Mouse (Mus musculus) heart, embryonic 11.5 days (tissue): ENCODE results near the gene Slc9a1. TPM values are rescaled to one million over a fixed set of nuclear protein-coding genes. Genes with fewer than 3 reads are reported as not detected.

Experiments
- ATAC-seq: fragments of 200-750 bp; cut with Nextera tagmentation; replicated peaks from 2 replicates; pipeline ENCODE4 v1.8.0; 2017; ENCODE audit warnings: moderate library complexity; ENCODE audit not compliant: insufficient number of reproducible peaks, low FRiP score, low TSS enrichment
- H3K27ac ChIP-seq: fragments of 300-500 bp; sonication (generic); 2 replicates; pipeline ENCODE4 v1.5.1; 2014; ENCODE audit warnings: mild to moderate bottlenecking, low read depth, low read length
- H3K27me3 ChIP-seq: fragments of 300-500 bp; sonication (generic); 2 replicates; pipeline ENCODE4 v1.6.1; 2014; ENCODE audit warnings: mild to moderate bottlenecking, low read length, mixed read lengths; ENCODE audit not compliant: control insufficient read depth, insufficient read depth
- H3K36me3 ChIP-seq: fragments of 300-500 bp; sonication (generic); 2 replicates; pipeline ENCODE4 v1.6.1; 2014; ENCODE audit warnings: mild to moderate bottlenecking, low read length, moderate library complexity, mixed read lengths; ENCODE audit not compliant: control insufficient read depth, insufficient read depth
- H3K4me1 ChIP-seq: fragments of 300-500 bp; sonication (generic); 2 replicates; pipeline ENCODE4 v1.6.1; 2014; ENCODE audit warnings: low read length; ENCODE audit not compliant: control insufficient read depth, insufficient read depth
- H3K4me2 ChIP-seq: fragments of 300-500 bp; sonication (generic); 2 replicates; pipeline ENCODE4 v1.6.1; 2014; ENCODE audit warnings: mild to moderate bottlenecking, moderate library complexity
- H3K4me3 ChIP-seq: fragments of 300-500 bp; sonication (generic); 2 replicates; pipeline ENCODE4 v1.5.1; 2014; ENCODE audit warnings: low read depth, low read length
- H3K9ac ChIP-seq: fragments of 300-500 bp; sonication (generic); 2 replicates; pipeline ENCODE4 v1.6.1; 2014; ENCODE audit warnings: mild to moderate bottlenecking, low read depth, low read length, moderate library complexity
- H3K9me3 ChIP-seq: fragments of 300-500 bp; sonication (generic); replicated peaks from 2 replicates; pipeline ENCODE4 v1.6.1; 2016; ENCODE audit warnings: low read length; ENCODE audit not compliant: control insufficient read depth
- WGBS: fragments of 180-500 bp; shearing (Covaris S2); extraction: QIAGEN DNeasy Blood & Tissue Kit; methylation state at CpG from one replicate; pipeline ENCODE4 v1.1.7; 2014; ENCODE audit not compliant: insufficient replicate concordance; 5-methylcytosine and 5-hydroxymethylcytosine counted together
- polyA plus RNA-seq: library from polyadenylated mRNA; unstranded; fragments of >200 nt; fragmentation: Nextera tagmentation; extraction: Ambion mirVana; gene quantifications from 2 replicates; pipeline ENCODE4 v1.2.1, GENCODE M21; 2014

The Slc9a1 gene
- polyA plus RNA-seq, 1 experiment from 2014 or later = 4.8 TPM

GRCm38 (mm10) chr4:133447366-133447765, 77.9 kb downstream of the Slc9a1 start:
- no peaks in the 10 kb centered on the region for H3K36me3 ChIP-seq
- no peaks in the 10 kb centered on the region for H3K27me3 ChIP-seq
- H3K4me1 ChIP-seq = no peaks in the 10 kb centered on the region; the same call in 1 of the 2 replicates
- H3K9ac ChIP-seq = no peak overlapping the region
- WGBS = 50% methylated on average over 5 of the region's 5 CpGs
- H3K4me3 ChIP-seq = no peak overlapping the region
- H3K4me2 ChIP-seq = no peak overlapping the region
- no peak overlapping the region for H3K27ac ChIP-seq
- no peaks in the 10 kb centered on the region for H3K9me3 ChIP-seq
- ATAC-seq = no peak

GRCm38 (mm10) chr4:133447967-133448366, 78.5 kb downstream of the Slc9a1 start:
- no peaks in the 10 kb centered on the region for H3K27me3 ChIP-seq
- 81% methylated on average over 11 of the region's 11 CpGs for WGBS
- no peak overlapping the region for H3K27ac ChIP-seq
- ATAC-seq = no peak
- no peaks in the 10 kb centered on the region for H3K36me3 ChIP-seq
- no peak overlapping the region for H3K9ac ChIP-seq
- H3K9me3 ChIP-seq = no peaks in the 10 kb centered on the region
- H3K4me1 ChIP-seq = no peaks in the 10 kb centered on the region; the same call in 1 of the 2 replicates
- H3K4me2 ChIP-seq = no peak overlapping the region
- no peak overlapping the region for H3K4me3 ChIP-seq

GRCm38 (mm10) chr4:133448708-133449388, 79.3 kb downstream of the Slc9a1 start:
- 75% methylated on average over 8 of the region's 8 CpGs for WGBS
- no peaks in the 10 kb centered on the region for H3K27me3 ChIP-seq
- H3K9me3 ChIP-seq = no peaks in the 10 kb centered on the region
- H3K4me1 ChIP-seq = no peaks in the 10 kb centered on the region; the same call in 1 of the 2 replicates
- no peak overlapping the region for H3K4me2 ChIP-seq
- H3K27ac ChIP-seq = no peak overlapping the region
- no peaks in the 10 kb centered on the region for H3K36me3 ChIP-seq
- H3K9ac ChIP-seq = no peak overlapping the region
- H3K4me3 ChIP-seq = no peak overlapping the region
- ATAC-seq = no peak

GRCm38 (mm10) chr4:133449726-133450125, 80.2 kb downstream of the Slc9a1 start:
- peak overlapping the region; percentile 31 for H3K4me2 ChIP-seq

GRCm38 (mm10) chr4:133451536-133451935, 82.0 kb downstream of the Slc9a1 start:
- WGBS = 8% methylated on average over 10 of the region's 10 CpGs
- H3K27me3 ChIP-seq = no peaks in the 10 kb centered on the region
- H3K27ac ChIP-seq = no peak overlapping the region
- H3K4me1 ChIP-seq = no peaks in the 10 kb centered on the region; the same call in 1 of the 2 replicates
- no peaks in the 10 kb centered on the region for H3K36me3 ChIP-seq
- H3K9ac ChIP-seq = no peak overlapping the region
- no peak overlapping the region for H3K4me3 ChIP-seq
- H3K4me2 ChIP-seq = no peak overlapping the region
- no peaks in the 10 kb centered on the region for H3K9me3 ChIP-seq
- ATAC-seq = no peak

More at GRCm38 (mm10) chr4:133449726-133450125, 80.2 kb downstream of the Slc9a1 start:
- Histone ChIP-seq H3K9me3 (no peaks in the 10 kb centered on the region), H3K4me1 (no peaks in the 10 kb centered on the region; the same call in 1 of the 2 replicates), H3K36me3 (no peaks in the 10 kb centered on the region), H3K9ac (no peak overlapping the region), H3K4me3 (no peak overlapping the region), H3K27me3 (no peaks in the 10 kb centered on the region), H3K27ac (no peak overlapping the region)
- WGBS = 19% methylated on average over 13 of the region's 13 CpGs
- no peak for ATAC-seq

- Histone ChIP-seq H3K36me3 (no peaks in the 10 kb centered on the region), H3K27ac (no peak overlapping the region), H3K27me3 (no peaks in the 10 kb centered on the region), H3K9me3 (no peaks in the 10 kb centered on the region), H3K4me1 (no peaks in the 10 kb centered on the region; the same call in 1 of the 2 replicates), H3K4me3 (no peak overlapping the region), H3K9ac (no peak overlapping the region), H3K4me2 (no peak overlapping the region)
- 66% methylated on average over 6 of the region's 7 CpGs for WGBS
- no peak for ATAC-seq
These were observed 82.9 kb downstream of the Slc9a1 start for GRCm38 (mm10) chr4:133452433-133452832.

- ATAC-seq = no peak
- Histone ChIP-seq H3K27ac (no peak overlapping the region), H3K4me1 (peaks cover 11% of the 10 kb centered on the region), H3K4me2 (no peak overlapping the region), H3K27me3 (no peaks in the 10 kb centered on the region), H3K9me3 (no peaks in the 10 kb centered on the region), H3K36me3 (no peaks in the 10 kb centered on the region), H3K9ac (no peak overlapping the region), H3K4me3 (no peak overlapping the region)
- 54% methylated on average over 3 of the region's 3 CpGs for WGBS
These were observed 88.5 kb downstream of the Slc9a1 start for GRCm38 (mm10) chr4:133458044-133458443.

GRCm38 (mm10) chr4:133460006-133460405, 90.5 kb downstream of the Slc9a1 start:
- Histone ChIP-seq H3K4me1 (peaks cover 15% of the 10 kb centered on the region), H3K27me3 (no peaks in the 10 kb centered on the region), H3K9ac (no peak overlapping the region), H3K9me3 (no peaks in the 10 kb centered on the region), H3K4me2 (no peak overlapping the region), H3K4me3 (no peak overlapping the region), H3K27ac (no peak overlapping the region), H3K36me3 (no peaks in the 10 kb centered on the region)
- WGBS = 74% methylated on average over 1 of the region's 1 CpGs
- no peak for ATAC-seq

- no peak overlapping the region for H3K4me3 ChIP-seq
- H3K4me1 ChIP-seq = peaks cover 15% of the 10 kb centered on the region
- no peaks in the 10 kb centered on the region for H3K36me3 ChIP-seq
- no peak for ATAC-seq
- no peak overlapping the region for H3K4me2 ChIP-seq
- 43% methylated on average over 5 of the region's 5 CpGs for WGBS
- no peaks in the 10 kb centered on the region for H3K27me3 ChIP-seq
- no peak overlapping the region for H3K9ac ChIP-seq
- H3K27ac ChIP-seq = no peak overlapping the region
- no peaks in the 10 kb centered on the region for H3K9me3 ChIP-seq
These were observed 91.4 kb downstream of the Slc9a1 start for GRCm38 (mm10) chr4:133460796-133461325.
